Mouse (Mus musculus): ENCODE measurements around the gene Trmt2b. TPM values are rescaled to one million over a fixed set of nuclear protein-coding genes. Genes with fewer than 3 reads are reported as not detected.

Trmt2b gene
- total and polyA plus RNA-seq, 3 experiments: 16.7 to 26.4 (median 19.2) TPM

GRCm38 (mm10) chrX:134285102-134285501 is 8.3 kb upstream of the Trmt2b start:
- Histone ChIP-seq H3K4me1 (ENCODE audit: control insufficient read depth in 1 of 2, insufficient read depth in 2 of 2) (no peaks in the 10 kb centered on the region), H3K4me3 (replicated peaks in 1 of 3; ENCODE audit: low read depth in 2 of 3, low read length in 2 of 3, poor library complexity in 1 of 3) (no peak overlapping the region), H3K4me2 (ENCODE audit: insufficient read depth, low read depth, poor library complexity, severe bottlenecking) (no peak overlapping the region), H3K36me3 (replicated peaks in 1 of 2; ENCODE audit: control insufficient read depth in 1 of 2, insufficient read depth in 1 of 2, low read length in 1 of 2) (no peaks in the 10 kb centered on the region), H3K27me3 (replicated peaks) (no peaks in the 10 kb centered on the region), H3K79me2 (replicated peaks; ENCODE audit: control insufficient read depth, extremely low read depth, insufficient read depth, poor library complexity, severe bottlenecking) (no peaks in the 10 kb centered on the region), H3K9ac (ENCODE audit: insufficient read depth, low read depth) (no peak overlapping the region), H3K27ac (ENCODE audit: insufficient read depth, low read depth) (no peak overlapping the region), H3K9me3 (replicated peaks; ENCODE audit: low read length) (no peaks in the 10 kb centered on the region)
- DNase-seq (ENCODE audit: extremely low read depth): no peak
- in situ Hi-C loops (cut with MboI; ENCODE audit: low pct_ligation_motif_present, low pct_unique_long_range_greater_than_20kb, low sequenced_read_pairs): no loop called here
- no peak for TF ChIP-seq KAT2A (IDR thresholded peaks at IDR 0.05; ENCODE audit: insufficient replicate concordance, low read length)
- TF ChIP-seq ZKSCAN1 (IDR thresholded peaks at IDR 0.05; ENCODE audit: borderline replicate concordance, low read depth, low read length): no peak
- no peak for TF ChIP-seq CTCF (conservative IDR thresholded peaks at IDR 0.05 in 1 of 2, IDR thresholded peaks at IDR 0.05 in 1 of 2; ENCODE audit: low read depth in 2 of 2, low read length in 2 of 2)
- no peak for TF ChIP-seq USF1 (IDR thresholded peaks at IDR 0.05; ENCODE audit: low read depth, low read length)
- no peak for TF ChIP-seq E2F4 (IDR thresholded peaks at IDR 0.05; ENCODE audit: insufficient replicate concordance, low read depth, low read length)
- no peak for TF ChIP-seq TCF12 (IDR thresholded peaks at IDR 0.05; ENCODE audit: low read depth, low read length)
- TF ChIP-seq UBTF (IDR thresholded peaks at IDR 0.05; ENCODE audit: low read depth, low read length): no peak
- TF ChIP-seq MAX (IDR thresholded peaks at IDR 0.05; ENCODE audit: low read length): no peak
- TF ChIP-seq EP300 (IDR thresholded peaks at IDR 0.05; ENCODE audit: low read length): no peak
- no peak for TF ChIP-seq JUN (IDR thresholded peaks at IDR 0.05; ENCODE audit: insufficient read depth, low read depth, low read length)
- TF ChIP-seq MYC (IDR thresholded peaks at IDR 0.05; ENCODE audit: low read depth, low read length): no peak
- TF ChIP-seq POLR2A (IDR thresholded peaks at IDR 0.05; ENCODE audit: low read depth, low read length): no peak
- TF ChIP-seq SIN3A (IDR thresholded peaks at IDR 0.05; ENCODE audit: low read length): no peak
- dilution Hi-C loops (cut with MboI; ENCODE audit: extremely low pct_ligation_motif_present, extremely low pct_unique_long_range_greater_than_20kb, low sequenced_read_pairs): no loop called here

- no peak for TF ChIP-seq PAX5 (IDR thresholded peaks at IDR 0.05; ENCODE audit: low read length)
- TF ChIP-seq JUN (IDR thresholded peaks at IDR 0.05; ENCODE audit: insufficient read depth, low read depth, low read length): no peak
- no peak for TF ChIP-seq CHD2 (IDR thresholded peaks at IDR 0.05; ENCODE audit: low read length)
- no peak for TF ChIP-seq NRF1 (IDR thresholded peaks at IDR 0.05; ENCODE audit: low read depth, low read length)
- TF ChIP-seq TBP (conservative IDR thresholded peaks at IDR 0.05; ENCODE audit: low read depth, low read length): no peak
- TF ChIP-seq EP300 (IDR thresholded peaks at IDR 0.05; ENCODE audit: low read length): no peak
- TF ChIP-seq MAFK (IDR thresholded peaks at IDR 0.05; ENCODE audit: insufficient replicate concordance, low read length): no peak
- TF ChIP-seq UBTF (IDR thresholded peaks at IDR 0.05; ENCODE audit: low read depth, low read length): no peak
- H3K4me1 ChIP-seq (ENCODE audit: control insufficient read depth in 1 of 2, insufficient read depth in 2 of 2): no peaks in the 10 kb centered on the region
- dilution Hi-C loops (cut with MboI; ENCODE audit: extremely low pct_ligation_motif_present, extremely low pct_unique_long_range_greater_than_20kb, low sequenced_read_pairs) (no loop called here), in situ Hi-C loops (cut with MboI; ENCODE audit: low pct_ligation_motif_present, low pct_unique_long_range_greater_than_20kb, low sequenced_read_pairs) (no loop called here)
- no peaks in the 10 kb centered on the region for H3K36me3 ChIP-seq (replicated peaks in 1 of 2; ENCODE audit: control insufficient read depth in 1 of 2, insufficient read depth in 1 of 2, low read length in 1 of 2)
- H3K9ac ChIP-seq (ENCODE audit: insufficient read depth, low read depth): no peak overlapping the region
- no peak for DNase-seq (ENCODE audit: extremely low read depth)
- H3K27me3 ChIP-seq (replicated peaks): no peaks in the 10 kb centered on the region
- no peak overlapping the region for H3K4me3 ChIP-seq (replicated peaks in 1 of 3; ENCODE audit: low read depth in 2 of 3, low read length in 2 of 3, poor library complexity in 1 of 3)
- H3K79me2 ChIP-seq (replicated peaks; ENCODE audit: control insufficient read depth, extremely low read depth, insufficient read depth, poor library complexity, severe bottlenecking): peaks cover under 1% of the 10 kb centered on the region; the same call in 1 of the 2 replicates
- no peak overlapping the region for H3K27ac ChIP-seq (ENCODE audit: insufficient read depth, low read depth)
- H3K4me2 ChIP-seq (ENCODE audit: insufficient read depth, low read depth, poor library complexity, severe bottlenecking): no peak overlapping the region
- H3K9me3 ChIP-seq (replicated peaks; ENCODE audit: low read length): no peaks in the 10 kb centered on the region
These were observed 3.7 kb upstream of the Trmt2b start for GRCm38 (mm10) chrX:134280531-134280930.

Data from CH12.LX (cell line).